Mouse (Mus musculus) liver, embryonic 14.5 days (tissue): Measurements from ENCODE around the gene Atf3.

Experiments used
- CTCF ChIP-seq: IDR thresholded peaks from 2 replicates; pipeline ENCODE4 v1.5.1; 2016; ENCODE audit warnings: antibody characterized with exemption, low read depth, control low read depth
- EP300 ChIP-seq: IDR thresholded peaks from 2 replicates; pipeline ENCODE4 v1.6.1; 2016; ENCODE audit warnings: antibody characterized with exemption, low read depth

- peak; percentile 26; the same call in 1 of the 2 replicates for TF ChIP-seq CTCF
- TF ChIP-seq EP300: no peak
These were observed 12.0 kb downstream of the Atf3 start for GRCm38 (mm10) chr1:191205791-191206190.
